Mouse (Mus musculus) WW6 (cell line): ENCODE measurements around the gene Ppil2.

ENCODE experiments used
- DNase-seq: peaks from one replicate; pipeline ENCODE4 v3.0.0-alpha.2; 2013; ENCODE audit warnings: low read depth, low spot score

The Ppil2 gene

GRCm38 (mm10) chr16:17102630-17103220 lies 8.3 kb downstream of the Ppil2 start:
- DNase-seq = no peak

GRCm38 (mm10) chr16:17096938-17097337 lies 14.1 kb downstream of the Ppil2 start:
- no peak for DNase-seq

- DNase-seq = no peak
Observed at GRCm38 (mm10) chr16:17088346-17088745, 22.7 kb downstream of the Ppil2 start.

- no peak for DNase-seq
Observed at GRCm38 (mm10) chr16:17086669-17087193, 24.3 kb downstream of the Ppil2 start.

- no peak for DNase-seq
Observed at GRCm38 (mm10) chr16:17086241-17086640, 24.8 kb downstream of the Ppil2 start.

- no peak for DNase-seq
Observed at GRCm38 (mm10) chr16:17085636-17086035, 25.4 kb downstream of the Ppil2 start.

GRCm38 (mm10) chr16:17082121-17082792 lies 28.8 kb downstream of the Ppil2 start:
- DNase-seq = no peak

GRCm38 (mm10) chr16:17078101-17078500 lies 33.0 kb downstream of the Ppil2 start:
- DNase-seq = no peak

- DNase-seq = no peak
Observed at GRCm38 (mm10) chr16:17076869-17077268, 34.2 kb downstream of the Ppil2 start.

- DNase-seq = no peak
Observed at GRCm38 (mm10) chr16:17076301-17076700, 34.8 kb downstream of the Ppil2 start.

GRCm38 (mm10) chr16:17073000-17073399 lies 38.1 kb downstream of the Ppil2 start:
- no peak for DNase-seq

GRCm38 (mm10) chr16:17070716-17071115 lies 40.3 kb downstream of the Ppil2 start:
- DNase-seq = no peak

GRCm38 (mm10) chr16:17069511-17070443 lies 41.3 kb downstream of the Ppil2 start, which contains the start of gene Ypel1:
Ypel1 (plus strand) TSS chr16:17069696.
- DNase-seq = peak; percentile 53

GRCm38 (mm10) chr16:17067552-17067951 lies 43.5 kb downstream of the Ppil2 start:
- no peak for DNase-seq

- no peak for DNase-seq
Observed at GRCm38 (mm10) chr16:17062338-17062737, 48.7 kb downstream of the Ppil2 start.

GRCm38 (mm10) chr16:17055584-17055983 lies 55.5 kb downstream of the Ppil2 start:
- DNase-seq = no peak

- DNase-seq = no peak
Observed at GRCm38 (mm10) chr16:17053903-17054302, 57.2 kb downstream of the Ppil2 start.

- no peak for DNase-seq
Observed at GRCm38 (mm10) chr16:17052087-17052486, 59.0 kb downstream of the Ppil2 start.

- no peak for DNase-seq
Observed at GRCm38 (mm10) chr16:17049886-17050285, 61.2 kb downstream of the Ppil2 start.

GRCm38 (mm10) chr16:17045287-17045686 lies 65.8 kb downstream of the Ppil2 start:
- no peak for DNase-seq

GRCm38 (mm10) chr16:17044320-17044719 lies 66.7 kb downstream of the Ppil2 start:
- no peak for DNase-seq

GRCm38 (mm10) chr16:17041417-17041816 lies 69.6 kb downstream of the Ppil2 start:
- DNase-seq = no peak
